Mouse (Mus musculus) spleen, adult 2 months (tissue): ENCODE measurements around the gene Cant1. TPM values are rescaled to one million over a fixed set of nuclear protein-coding genes. Genes with fewer than 3 reads are reported as not detected.
A peak's percentile ranks its signal among the peaks of the same experiment; 100 is the strongest.

Experiments used
- DNase-seq, 2 experiments: peaks; one replicate each; pipeline versions ENCODE4 v3.0.0 to v3.0.0-alpha.2; 2012 to 2021; ENCODE audit warnings: low spot score in 2 of 2, low read depth in 1 of 2
- H3K27ac ChIP-seq: fragments of 200-500 bp; 2 replicates; pipeline ENCODE4 v1.5.1; 2012; ENCODE audit warnings: low read length, inconsistent platforms; ENCODE audit not compliant: insufficient read depth
- H3K27me3 ChIP-seq: fragments of 200-500 bp; 2 replicates; pipeline ENCODE4 v1.6.1; 2012; ENCODE audit warnings: mild to moderate bottlenecking, moderate library complexity, low read length, inconsistent platforms; ENCODE audit not compliant: control insufficient read depth, insufficient read depth
- H3K36me3 ChIP-seq: fragments of 200-500 bp; 2 replicates; pipeline ENCODE4 v1.6.1; 2012; ENCODE audit warnings: mild to moderate bottlenecking, low read length, inconsistent platforms; ENCODE audit not compliant: control insufficient read depth, insufficient read depth
- H3K4me1 ChIP-seq: fragments of 200-500 bp; 2 replicates; pipeline ENCODE4 v1.6.1; 2011; ENCODE audit warnings: inconsistent platforms; ENCODE audit not compliant: control insufficient read depth, insufficient read depth, insufficient read length
- H3K4me3 ChIP-seq: fragments of 200-500 bp; 2 replicates; pipeline ENCODE4 v1.5.1; 2011; ENCODE audit warnings: mild to moderate bottlenecking, inconsistent platforms; ENCODE audit not compliant: insufficient read depth, insufficient read length; ENCODE audit errors: extremely low read depth
- CTCF ChIP-seq: fragments of 200-500 bp; IDR thresholded peaks from 2 replicates; pipeline ENCODE4 v1.5.1; 2011; ENCODE audit warnings: mild to moderate bottlenecking, inconsistent platforms; ENCODE audit not compliant: insufficient read depth, insufficient read length, insufficient replicate concordance; ENCODE audit errors: extremely low read depth
- POLR2A ChIP-seq: fragments of 200-500 bp; IDR thresholded peaks from 2 replicates; pipeline ENCODE4 v1.6.1; 2011; ENCODE audit warnings: low read depth, low read length, inconsistent platforms
- WGBS: fragments of 180-500 bp; shearing (Covaris S2); methylation state at CpG from one replicate; pipeline ENCODE4 v1.1.7; 2018; 5-methylcytosine and 5-hydroxymethylcytosine counted together
- polyA plus RNA-seq: library from polyadenylated mRNA; depleted of rRNA; stranded (reverse); fragments of >200 nt; gene quantifications from 2 replicates; pipeline ENCODE4 v1.2.3, GENCODE M21; 2012

Gene Cant1
- polyA plus RNA-seq, 1 experiment: 42.7 TPM

GRCm38 (mm10) chr11:118403951-118404899, 14.7 kb downstream of the Cant1 start:
- H3K36me3 ChIP-seq: peaks cover 15% of the 10 kb centered on the region
- DNase-seq: no peak
- no peaks in the 10 kb centered on the region for H3K27me3 ChIP-seq
- H3K4me1 ChIP-seq: peaks cover 26% of the 10 kb centered on the region; the same call in 1 of the 2 replicates
- no peak overlapping the region for H3K4me3 ChIP-seq
- 0 out of 2 replicates have a peak overlapping the region, but pooled peaks have one; percentile 20 for H3K27ac ChIP-seq
- TF ChIP-seq POLR2A (no peak), CTCF (no peak)
- WGBS: 37% methylated on average over 6 of the region's 6 CpGs

DNA sequence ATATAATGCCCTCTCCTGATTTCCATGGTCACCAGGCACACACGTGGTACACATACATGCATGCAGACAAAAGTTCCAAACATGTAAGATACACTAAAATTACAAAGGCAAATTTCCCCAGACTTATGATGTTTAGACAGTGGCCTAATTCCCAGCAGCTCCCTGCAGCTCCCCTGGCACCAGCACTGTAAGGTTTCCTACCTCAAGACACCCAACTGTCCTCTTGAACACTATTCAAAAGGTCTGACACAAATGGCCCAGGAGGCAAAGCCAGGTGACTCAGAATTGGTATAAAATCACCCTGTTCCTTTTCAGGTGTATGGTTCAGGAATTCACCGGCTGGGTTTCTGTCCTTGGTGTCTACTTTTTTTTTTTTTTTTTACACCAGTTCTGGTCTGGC, 15.7 kb downstream of the Cant1 start:
- no peaks in the 10 kb centered on the region for H3K27me3 ChIP-seq
- DNase-seq: no peak
- no peak overlapping the region for H3K27ac ChIP-seq
- TF ChIP-seq POLR2A: no peak
- no peak for TF ChIP-seq CTCF
- no peak overlapping the region for H3K4me3 ChIP-seq
- H3K36me3 ChIP-seq: peaks cover 12% of the 10 kb centered on the region
- peaks cover 26% of the 10 kb centered on the region; the same call in 1 of the 2 replicates for H3K4me1 ChIP-seq
- WGBS: 92% methylated on average over 2 of the region's 2 CpGs

GRCm38 (mm10) chr11:118401760-118402280, 17.1 kb downstream of the Cant1 start, which contains the start of gene Lgals3bp:
Gene Lgals3bp (minus strand): TSS chr11:118402092.
- no peaks in the 10 kb centered on the region for H3K27me3 ChIP-seq
- H3K36me3 ChIP-seq: peaks cover 16% of the 10 kb centered on the region
- peak; percentile 42 for TF ChIP-seq POLR2A
- TF ChIP-seq CTCF: no peak
- WGBS: 20% methylated on average over 7 of the region's 7 CpGs
- DNase-seq: peak; percentile 26 to 45
- peak within 1 kb of the TSS; percentile 81 for H3K27ac ChIP-seq
- peaks cover 26% of the 10 kb centered on the region; the same call in 1 of the 2 replicates for H3K4me1 ChIP-seq
- peak within 1 kb of the TSS; percentile 51 for H3K4me3 ChIP-seq

DNA sequence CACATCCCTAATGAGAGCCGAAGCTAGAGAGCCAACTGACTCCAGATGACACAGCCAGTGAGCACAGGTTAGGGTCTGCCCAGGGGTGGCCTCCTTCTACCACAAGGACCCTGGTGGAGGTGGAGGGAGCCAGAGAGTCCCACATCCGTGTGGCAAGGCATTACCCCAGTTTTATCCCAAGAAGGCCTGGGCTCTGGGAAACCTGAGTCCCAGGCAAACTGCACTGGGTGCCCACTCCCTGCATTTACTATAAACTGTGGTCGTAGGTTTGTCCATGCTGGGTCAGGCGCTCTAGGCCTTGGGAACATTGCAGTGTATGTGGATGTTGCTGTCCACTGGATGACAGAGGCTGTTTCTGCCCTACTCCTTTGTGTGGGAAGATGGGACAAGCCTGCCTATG, 17.7 kb downstream of the Cant1 start:
- Histone ChIP-seq H3K4me1 (peaks cover 26% of the 10 kb centered on the region; the same call in 1 of the 2 replicates), H3K4me3 (peak overlapping the region; percentile 51), H3K27me3 (no peaks in the 10 kb centered on the region), H3K27ac (peak overlapping the region; percentile 46), H3K36me3 (peaks cover 15% of the 10 kb centered on the region)
- TF ChIP-seq POLR2A (no peak), CTCF (no peak)
- WGBS: 30% methylated on average over 4 of the region's 4 CpGs
- DNase-seq: no peak

- no peak for DNase-seq
- H3K36me3 ChIP-seq: peaks cover 20% of the 10 kb centered on the region
- WGBS: 18% methylated on average over 6 of the region's 6 CpGs
- H3K27ac ChIP-seq: no peak overlapping the region
- H3K27me3 ChIP-seq: no peaks in the 10 kb centered on the region
- peaks cover 26% of the 10 kb centered on the region; the same call in 1 of the 2 replicates for H3K4me1 ChIP-seq
- H3K4me3 ChIP-seq: peak overlapping the region; percentile 28; the same call in 1 of the 2 replicates
- TF ChIP-seq CTCF (no peak), POLR2A (no peak)
Observed at GRCm38 (mm10) chr11:118400566-118400936, 18.3 kb downstream of the Cant1 start.

DNA sequence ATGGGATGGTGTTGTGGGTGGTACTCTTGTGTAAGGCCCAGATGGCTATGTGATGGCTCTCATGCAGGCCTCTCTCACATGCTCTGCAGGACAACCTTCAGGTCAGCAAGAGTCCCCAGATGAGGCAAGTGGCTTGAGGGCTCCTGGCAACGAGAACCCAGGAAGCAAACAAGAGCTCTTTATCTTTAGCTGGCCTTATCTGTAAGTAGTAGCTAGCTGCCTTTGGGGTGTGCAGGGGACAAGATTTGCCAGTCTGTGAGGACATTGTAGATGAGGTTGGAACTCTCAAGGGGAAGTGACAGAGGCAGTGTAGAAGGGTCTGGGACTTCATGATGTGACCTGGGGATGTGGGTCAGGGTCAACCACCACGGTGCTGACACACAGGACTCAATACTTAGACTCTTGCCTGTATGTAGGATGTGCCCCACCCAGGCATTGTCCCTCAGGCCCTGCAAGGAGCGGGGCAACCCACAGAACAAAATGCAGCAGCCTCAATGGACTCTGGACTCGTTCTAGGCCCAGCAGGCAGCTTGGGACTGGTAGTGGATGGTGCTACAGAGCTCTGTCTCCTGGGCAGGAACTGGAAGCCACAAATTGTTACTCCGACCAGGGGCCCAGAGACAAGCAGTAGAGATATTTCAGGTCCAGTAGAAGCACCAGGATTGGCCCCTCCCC, 18.9 kb downstream of the Cant1 start:
- DNase-seq: no peak
- WGBS: 42% methylated on average over 5 of the region's 5 CpGs
- TF ChIP-seq POLR2A: no peak
- no peak for TF ChIP-seq CTCF
- Histone ChIP-seq H3K4me3 (peak overlapping the region; percentile 28; the same call in 1 of the 2 replicates), H3K4me1 (peaks cover 26% of the 10 kb centered on the region; the same call in 1 of the 2 replicates), H3K36me3 (peaks cover 20% of the 10 kb centered on the region), H3K27ac (no peak overlapping the region; the same call in 1 of the 2 replicates), H3K27me3 (no peaks in the 10 kb centered on the region)
